Mouse (Mus musculus) G1E (cell line): ENCODE measurements around the gene Tbc1d2.

Experiments used
- CTCF ChIP-seq: IDR thresholded peaks from 2 replicates; pipeline ENCODE4 v1.5.1; 2012; ENCODE audit warnings: low read depth, low read length, inconsistent platforms, mixed read lengths
- GATA1 ChIP-seq: IDR thresholded peaks from 2 replicates; pipeline ENCODE4 v1.6.1; 2012; ENCODE audit warnings: borderline replicate concordance, low read length, inconsistent platforms, mixed read lengths
- GATA2 ChIP-seq: IDR thresholded peaks from 2 replicates; pipeline ENCODE4 v1.6.1; 2012; ENCODE audit warnings: low read depth, low read length, inconsistent platforms, borderline replicate concordance
- TAL1 ChIP-seq: conservative IDR thresholded peaks from 2 replicates; pipeline ENCODE4 v1.6.1; 2012; ENCODE audit warnings: low read depth, low read length, inconsistent platforms, mixed read lengths

GRCm38 (mm10) chr4:46590810-46591209, 59.2 kb downstream of the Tbc1d2 start:
- TF ChIP-seq CTCF (no peak), TAL1 (no peak; the same call in 1 of the 2 replicates), GATA2 (no peak), GATA1 (no peak)
